Mouse (Mus musculus): ENCODE data around the gene Aurkaip1.

Aurkaip1 gene

DNA sequence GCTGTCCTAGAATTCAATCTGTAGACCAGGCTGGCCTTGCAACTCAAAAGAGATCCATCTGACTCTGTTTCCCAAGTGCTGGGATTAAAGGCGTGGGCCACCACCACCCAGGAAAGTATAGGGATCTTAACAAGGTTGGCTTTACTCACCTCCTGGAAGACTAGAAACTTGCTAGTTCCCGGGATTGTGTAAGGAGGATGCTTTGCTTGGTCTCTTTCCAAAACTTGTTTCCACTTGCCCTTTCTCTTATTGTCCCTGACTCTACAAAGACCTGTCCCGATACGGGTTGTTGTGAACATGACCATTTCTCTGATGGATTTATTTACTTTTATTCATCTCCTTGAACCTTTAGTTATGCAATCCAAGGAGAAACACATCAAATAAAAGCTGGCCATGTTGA is 1.2 kb upstream of the Aurkaip1 start:
- in situ Hi-C loops (cut with MseI, MboI) = no loop called here

DNA sequence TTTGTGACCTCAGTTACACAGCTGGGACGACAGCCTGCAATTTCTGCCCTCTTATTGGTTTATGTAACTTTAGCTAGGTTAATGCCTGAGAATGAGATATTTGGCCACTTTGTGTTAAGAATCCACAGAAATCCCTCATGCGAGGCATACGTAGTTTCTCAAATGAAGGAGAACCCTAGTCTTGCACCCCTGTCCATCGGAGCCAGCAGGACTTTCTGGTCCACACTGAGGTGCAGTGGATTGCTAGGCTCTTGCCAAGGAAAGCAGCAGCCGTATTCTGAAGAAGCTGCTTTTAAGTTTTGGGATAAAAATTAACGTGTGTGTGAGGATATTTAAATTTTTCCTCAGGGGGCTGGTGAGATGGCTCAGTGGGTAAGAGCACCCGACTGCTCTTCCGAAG is 476 bp upstream of the Aurkaip1 start:
- in situ Hi-C loops (cut with MseI, MboI) = no loop called here

DNA sequence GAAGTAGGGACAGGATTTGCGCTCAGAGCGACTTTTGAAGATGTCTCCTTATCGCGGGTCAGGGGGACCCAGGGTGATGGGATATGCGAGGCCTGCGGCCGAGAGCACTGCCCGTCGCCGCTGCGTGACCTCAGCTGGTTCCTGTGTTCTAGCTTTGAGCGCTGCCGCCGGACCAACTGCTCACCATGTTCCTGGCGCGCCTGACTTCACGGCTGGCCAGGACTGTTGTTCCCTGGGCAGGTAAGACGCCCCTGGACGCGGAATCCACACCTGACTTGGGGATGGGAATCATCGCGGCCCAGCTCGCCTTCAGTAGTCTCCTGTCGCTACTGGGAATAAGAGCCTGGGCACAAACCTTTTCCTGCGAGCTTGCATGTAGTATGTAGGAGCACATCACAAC is 759 bp downstream of the Aurkaip1 start:
- in situ Hi-C loops (cut with MseI, MboI) = no loop called here

DNA sequence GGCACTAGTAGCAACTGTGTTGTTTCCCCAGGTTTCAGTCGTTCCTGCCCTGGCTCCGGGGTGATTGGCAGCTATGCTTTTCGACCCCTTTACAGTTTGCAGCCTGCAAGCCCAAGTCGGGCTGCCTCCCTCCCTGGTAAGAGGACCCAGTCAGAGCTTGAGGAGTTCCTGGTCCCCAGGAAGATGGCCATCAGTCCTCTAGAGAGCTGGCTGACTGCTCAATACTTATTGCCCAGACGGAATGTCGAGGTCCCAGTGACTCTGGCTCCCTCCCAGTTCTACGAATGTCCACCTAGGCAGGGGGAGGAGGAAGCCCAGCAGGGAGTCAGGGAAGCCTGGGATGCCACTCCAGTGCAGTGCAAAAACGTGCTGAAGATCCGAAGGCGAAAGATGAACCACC is 1.2 kb downstream of the Aurkaip1 start:
- in situ Hi-C loops (cut with MseI, MboI) = no loop called here

DNA sequence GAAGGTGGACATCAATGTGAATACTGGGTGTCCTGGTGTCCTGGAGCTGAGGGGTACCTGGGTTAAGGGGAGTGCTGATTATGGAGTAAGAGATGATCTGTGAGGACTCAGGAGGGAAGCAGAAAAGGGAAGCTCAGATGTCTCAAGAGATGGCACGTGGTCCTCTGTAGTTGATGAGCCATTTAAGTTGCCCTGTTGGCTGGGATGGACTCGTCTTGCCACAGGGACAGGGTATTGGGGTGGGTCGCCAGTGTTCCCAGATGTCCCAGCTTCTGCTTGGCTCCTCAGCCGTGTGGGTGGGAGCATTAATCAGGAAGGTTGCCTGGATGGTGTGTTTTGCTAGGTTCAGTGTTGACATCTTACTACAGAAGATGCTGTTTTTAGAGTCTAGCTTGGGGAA is 2.2 kb downstream of the Aurkaip1 start:
- in situ Hi-C loops (cut with MseI, MboI) = no loop called here

DNA sequence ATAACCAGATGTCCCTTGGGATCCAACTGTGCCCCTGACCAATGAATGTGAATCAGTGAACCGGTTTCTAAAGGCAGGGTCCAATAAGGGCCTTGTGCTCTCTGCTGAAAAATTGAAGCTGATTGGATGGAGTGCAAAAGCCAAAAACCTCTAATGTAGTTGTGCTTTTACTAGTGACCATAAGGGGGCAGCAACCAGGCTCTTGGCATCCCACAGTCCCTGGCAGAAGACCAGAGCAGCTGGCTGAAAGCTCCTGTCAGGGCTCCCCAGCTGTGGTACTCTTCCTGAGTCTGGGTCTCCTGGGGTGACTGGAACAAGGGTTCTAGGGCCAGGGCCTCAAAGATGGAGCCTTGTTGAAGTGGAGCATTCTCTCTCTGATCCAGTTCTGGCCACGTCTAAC is 2.8 kb downstream of the Aurkaip1 start:
- in situ Hi-C loops (cut with MseI, MboI) = no loop called here

DNA sequence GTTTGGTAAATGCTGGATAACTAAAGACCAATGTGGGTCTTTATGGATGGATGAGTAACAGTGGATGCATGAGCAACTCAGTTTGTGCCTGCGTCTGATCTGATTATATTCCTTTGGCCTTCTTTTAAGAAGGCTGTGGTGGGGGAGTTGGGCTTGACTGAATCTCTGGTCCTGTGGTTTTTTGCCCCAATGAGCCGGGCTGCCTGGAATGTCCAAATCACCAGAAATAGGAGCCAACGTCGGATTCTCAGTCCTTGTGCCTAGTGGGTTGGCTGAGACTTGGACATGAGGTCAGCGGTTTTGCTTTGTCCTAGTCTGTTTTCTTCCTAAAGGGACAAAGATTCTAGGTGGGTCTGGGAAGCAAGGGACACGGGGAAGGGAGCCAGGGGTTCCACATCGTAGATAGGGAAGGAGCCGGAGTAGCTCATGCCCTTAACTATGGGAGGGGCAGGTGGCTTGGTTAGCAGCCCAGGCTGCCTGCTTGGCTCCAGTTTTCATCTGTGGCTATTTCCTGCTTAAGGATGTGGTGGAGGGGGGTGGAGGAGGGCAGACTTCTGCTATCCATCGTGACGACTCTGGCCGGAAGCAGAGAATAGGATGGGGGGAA is 6.4 kb downstream of the Aurkaip1 start:
- in situ Hi-C loops (cut with MseI, MboI) = no loop called here

DNA sequence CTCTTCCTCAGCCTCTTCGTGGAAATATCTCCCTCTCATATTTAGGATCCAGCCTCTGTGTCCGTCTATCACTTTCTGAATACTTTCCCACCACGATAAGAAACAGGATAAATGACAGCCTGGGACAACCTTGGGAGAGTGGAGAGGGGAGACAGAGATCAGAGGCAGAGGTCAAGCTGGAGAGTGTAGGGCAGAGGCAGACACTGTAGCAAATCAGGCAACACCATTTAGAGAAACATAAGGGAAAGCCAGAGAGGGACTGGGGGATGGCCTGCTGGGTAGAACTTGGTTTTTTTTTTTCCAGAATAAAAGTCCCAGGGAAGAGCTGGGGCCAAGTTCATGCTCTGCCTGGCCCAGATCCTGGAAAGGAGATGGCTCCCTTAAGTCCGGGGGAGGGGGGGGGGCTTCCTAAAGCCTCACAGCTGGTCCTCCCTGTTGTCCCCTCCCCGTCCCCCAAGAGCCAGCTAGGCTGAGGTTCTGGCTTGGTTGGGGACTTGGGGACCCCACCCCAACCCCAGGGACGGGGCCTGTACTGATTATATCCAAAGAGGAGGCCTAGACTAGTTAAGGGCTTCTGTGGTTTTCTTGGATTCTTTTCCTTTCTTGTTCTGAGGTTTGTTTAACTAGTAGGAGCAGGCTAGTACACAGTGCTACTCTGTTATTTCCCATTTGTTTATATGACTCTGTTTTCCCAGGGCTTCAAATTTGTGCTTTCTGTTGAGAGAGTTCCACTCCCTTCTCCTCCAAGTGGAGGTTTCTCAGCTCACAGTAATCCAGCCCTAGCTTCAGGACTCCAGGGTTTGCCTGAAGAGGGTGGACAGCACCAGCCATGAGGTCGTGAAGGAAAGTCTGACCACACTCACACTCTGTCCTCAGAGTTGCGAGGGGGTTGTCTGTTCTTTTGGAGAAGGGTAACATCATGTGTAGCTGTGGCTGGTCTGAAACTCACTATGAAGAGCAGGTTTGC is 7.4 kb downstream of the Aurkaip1 start:
- in situ Hi-C loops (cut with MseI, MboI) = no loop called here

DNA sequence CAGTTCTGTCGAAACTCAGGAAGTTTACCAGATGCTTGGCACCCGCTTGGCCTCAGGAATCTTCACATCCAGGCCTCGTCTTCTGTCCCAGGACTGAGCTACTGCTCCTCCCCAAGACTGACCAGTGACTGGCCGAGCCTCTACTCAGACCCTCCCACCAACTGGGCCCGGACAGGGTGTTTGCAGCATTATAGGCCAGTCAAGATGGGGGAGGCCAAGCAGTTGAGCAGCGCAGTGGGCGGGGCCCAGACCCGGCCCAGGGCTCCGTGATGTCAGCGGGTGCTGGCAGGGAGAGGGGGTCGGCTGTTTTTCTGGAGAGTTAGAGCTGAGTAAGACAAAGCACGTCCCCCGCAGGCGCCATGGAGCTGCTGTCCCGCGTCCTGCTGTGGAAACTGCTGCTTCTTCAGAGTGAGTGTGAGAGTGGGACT is 8.4 kb downstream of the Aurkaip1 start, which contains the start of gene Mxra8:
TSS of gene Mxra8 (plus strand) at position 198 of the 428 bp plus-strand sequence.
- in situ Hi-C loops (cut with MseI, MboI) = no loop called here

DNA sequence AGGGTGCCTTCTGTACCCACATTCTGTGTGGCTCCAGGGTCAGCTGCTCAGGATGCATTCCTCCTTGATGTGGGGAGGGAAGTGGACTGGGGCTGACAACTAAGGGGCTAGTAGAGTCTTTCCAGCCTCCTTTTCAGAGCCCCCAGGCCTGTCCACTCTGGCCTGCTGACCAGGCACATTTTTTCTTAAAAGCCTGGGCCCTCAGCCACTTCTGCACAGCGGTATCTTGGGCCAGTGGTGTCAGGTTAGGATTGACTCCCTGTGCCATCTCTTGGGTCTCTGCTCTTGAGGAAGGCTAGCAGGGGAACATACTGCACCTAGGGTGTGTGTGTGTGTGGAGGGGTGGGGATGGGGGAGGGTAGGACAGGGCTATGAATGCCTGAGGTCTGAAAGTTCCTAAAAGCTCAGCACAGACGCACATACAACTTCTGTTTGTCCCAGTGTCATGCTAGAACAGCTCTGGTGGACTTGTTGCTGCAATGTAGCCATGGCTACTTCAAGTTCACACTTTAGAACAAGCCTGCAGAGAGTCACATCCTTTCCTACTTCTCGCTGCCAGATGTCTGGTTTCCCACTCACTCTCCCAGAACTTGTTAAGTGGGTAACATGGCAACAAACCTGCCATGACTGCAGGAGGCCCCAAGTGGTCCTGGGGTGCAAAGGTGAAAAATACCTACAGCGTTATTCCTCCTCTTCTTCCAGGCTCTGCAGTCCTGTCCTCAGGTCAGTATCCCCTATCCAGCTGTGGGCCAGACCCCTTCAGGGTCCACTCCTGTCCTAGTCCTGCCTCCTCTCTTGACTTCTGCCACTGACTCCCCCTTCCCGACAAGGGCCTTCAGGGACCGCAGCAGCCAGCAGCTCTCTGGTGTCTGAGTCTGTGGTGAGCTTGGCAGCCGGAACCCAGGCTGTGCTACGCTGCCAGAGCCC is 9.3 kb downstream of the Aurkaip1 start:
- in situ Hi-C loops (cut with MseI, MboI) = no loop called here

DNA sequence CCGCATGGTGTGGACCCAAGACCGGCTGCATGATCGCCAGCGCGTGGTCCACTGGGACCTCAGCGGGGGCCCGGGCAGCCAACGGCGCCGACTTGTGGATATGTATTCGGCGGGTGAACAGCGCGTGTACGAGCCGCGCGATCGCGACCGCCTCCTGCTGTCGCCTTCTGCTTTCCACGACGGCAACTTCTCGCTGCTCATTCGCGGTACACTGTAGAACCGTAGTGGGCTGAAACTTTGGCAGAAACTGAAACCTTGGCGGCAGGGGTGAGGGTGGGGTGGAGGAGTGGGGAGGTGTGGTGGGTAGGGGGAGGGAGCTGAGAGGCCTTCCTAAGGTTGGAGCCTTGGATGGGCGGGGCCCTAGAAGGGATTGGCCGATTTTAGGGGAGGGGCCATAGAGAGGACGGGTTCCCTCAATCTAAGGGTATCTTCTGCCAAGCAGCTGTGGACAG is 10.0 kb downstream of the Aurkaip1 start:
- in situ Hi-C loops (cut with MseI, MboI) = no loop called here

DNA sequence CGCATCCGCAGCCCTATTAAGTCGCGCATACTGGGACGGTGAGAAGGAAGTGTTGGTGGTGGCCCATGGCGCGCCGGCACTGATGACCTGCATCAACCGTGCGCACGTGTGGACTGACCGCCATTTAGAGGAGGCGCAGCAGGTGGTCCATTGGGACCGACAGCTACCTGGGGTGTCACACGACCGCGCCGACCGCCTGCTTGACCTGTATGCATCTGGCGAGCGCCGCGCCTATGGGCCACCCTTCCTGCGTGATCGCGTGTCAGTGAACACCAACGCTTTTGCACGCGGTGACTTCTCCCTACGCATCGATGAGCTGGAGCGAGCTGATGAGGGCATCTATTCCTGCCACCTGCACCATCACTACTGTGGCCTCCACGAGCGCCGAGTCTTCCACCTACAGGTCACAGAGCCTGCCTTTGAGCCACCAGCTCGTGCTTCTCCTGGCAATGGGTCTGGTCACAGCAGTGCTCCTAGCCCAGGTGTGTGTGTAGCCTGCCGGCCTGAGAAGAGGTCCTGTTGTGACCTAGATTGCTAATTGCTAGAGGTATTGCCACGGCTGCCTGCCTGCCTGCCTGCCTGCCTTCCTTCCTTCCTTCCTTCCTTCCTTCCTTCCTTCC is 10.7 kb downstream of the Aurkaip1 start:
- in situ Hi-C loops (cut with MseI, MboI) = no loop called here

DNA sequence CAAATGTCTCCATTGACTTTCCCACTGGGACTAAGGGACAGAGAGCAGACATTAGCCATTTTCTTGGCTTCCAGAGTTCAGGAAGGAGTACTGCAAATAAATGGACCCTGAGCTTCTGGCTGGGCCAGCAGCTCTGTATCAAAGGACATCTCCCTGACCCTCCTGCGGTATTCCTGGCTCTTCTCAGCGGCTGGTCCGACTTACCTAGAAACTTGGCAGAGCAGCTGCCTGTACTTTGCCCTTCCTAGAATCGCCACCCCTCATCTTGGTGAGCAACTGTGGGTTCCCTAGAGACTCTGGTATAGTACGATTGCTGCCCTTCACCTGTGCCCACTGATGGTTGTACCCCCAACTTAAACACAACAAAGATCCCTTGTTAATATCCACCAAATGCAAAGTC is 12.2 kb downstream of the Aurkaip1 start:
- in situ Hi-C loops (cut with MseI, MboI) = no loop called here

DNA sequence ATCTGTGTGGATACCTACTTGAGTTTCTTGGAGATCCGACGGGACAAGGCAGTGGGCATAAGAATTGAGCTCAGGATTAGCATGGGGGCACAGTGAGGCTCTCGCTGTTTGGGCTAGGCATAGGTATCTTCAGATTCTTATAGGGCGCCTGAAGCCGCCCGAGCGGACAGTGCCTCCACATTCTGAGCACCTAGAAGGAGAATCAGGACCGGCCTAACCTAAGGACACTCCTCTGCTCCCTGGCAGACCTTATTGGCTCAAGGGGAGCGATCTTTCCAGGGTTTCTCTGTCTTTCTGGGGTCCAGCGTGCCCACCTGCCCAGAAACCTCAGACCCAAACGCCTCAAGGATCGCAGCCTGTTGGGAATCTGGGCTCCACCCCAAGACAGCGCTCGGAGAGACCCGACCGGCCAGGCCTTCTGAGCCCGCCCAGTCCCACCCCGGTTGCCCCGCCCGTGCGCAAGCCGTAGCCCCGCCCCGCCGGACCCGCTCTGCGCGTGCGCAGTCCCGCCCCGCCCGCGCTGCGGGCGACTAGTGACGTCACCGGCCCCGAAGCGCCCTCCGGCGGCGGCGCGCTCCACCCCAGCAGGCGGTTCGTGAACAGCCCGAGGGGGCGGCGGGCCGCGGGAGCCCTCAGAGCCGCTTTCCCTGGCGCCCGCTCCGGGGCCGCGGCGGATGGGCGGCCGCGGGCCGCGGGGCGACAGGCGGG is 16.0 kb downstream of the Aurkaip1 start, which contains the start of gene Dvl1:
TSS of gene Dvl1 (plus strand) at position 532 of the 708 bp plus-strand sequence.
- in situ Hi-C loops (cut with MseI, MboI) = no loop called here

DNA sequence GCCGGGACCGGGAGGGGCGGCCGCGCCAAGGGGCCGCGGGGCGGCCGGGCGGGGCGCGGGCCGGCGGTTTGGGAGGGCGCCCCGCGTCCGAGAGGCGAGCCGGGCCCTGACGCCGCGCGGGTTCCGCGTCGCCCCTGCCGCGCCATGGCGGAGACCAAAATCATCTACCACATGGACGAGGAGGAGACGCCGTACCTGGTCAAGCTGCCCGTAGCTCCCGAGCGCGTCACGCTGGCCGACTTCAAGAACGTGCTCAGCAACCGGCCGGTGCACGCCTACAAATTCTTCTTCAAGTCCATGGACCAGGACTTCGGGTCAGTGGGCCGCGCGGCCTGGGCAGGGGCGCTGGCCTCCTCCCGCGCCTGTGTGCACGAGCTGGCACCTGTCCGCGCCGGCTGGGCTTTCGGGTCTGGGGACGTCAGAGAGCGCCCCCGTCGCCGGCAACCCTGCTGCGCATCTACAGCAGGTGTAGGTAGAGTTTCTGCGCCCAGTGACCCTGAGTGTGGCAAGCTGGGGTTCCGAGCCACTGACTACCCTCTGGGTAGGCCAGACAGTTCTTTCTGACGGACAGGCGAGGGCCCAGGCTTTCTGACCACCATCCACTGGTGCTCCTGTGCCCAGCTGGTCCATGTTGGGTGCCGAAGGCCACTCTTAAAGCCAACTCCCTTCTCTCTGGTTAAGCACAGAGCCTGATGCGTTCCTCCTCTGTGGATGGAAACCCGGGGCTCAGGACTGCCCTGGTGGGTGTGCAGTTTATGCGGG is 16.7 kb downstream of the Aurkaip1 start:
- in situ Hi-C loops (cut with MseI, MboI) = no loop called here

DNA sequence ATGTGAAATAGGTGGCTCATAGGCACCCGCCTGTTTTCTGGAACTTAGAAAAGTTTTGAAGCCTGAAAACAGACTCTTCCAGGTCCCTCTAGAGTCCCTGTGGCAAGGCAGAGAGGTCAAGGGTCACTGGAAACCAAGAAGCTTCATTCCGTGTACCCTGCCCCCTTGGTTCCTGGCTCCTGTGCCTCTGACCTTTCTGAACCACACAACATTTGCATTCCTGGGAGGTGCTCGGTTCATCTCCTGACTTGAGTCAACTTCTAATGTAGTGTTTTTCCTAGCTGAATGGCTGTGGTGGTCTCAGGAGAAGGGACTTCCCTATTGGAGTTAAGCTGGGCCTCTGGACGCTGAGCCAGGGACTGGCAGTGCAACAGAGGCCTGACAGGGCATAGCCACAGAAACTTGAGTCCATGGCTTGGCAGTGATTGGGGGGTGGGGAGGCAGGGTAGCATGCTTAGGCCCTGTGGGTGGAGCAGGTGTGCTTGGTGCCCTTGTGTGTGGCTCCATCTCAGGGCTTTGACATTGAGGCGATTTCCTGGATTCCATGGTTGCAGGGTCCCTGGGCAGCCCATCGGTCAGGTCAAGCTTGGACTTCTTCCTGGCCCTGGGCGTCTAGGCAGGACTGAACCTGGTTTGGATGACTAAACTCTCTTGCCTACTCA is 17.5 kb downstream of the Aurkaip1 start:
- in situ Hi-C loops (cut with MseI, MboI) = no loop called here

DNA sequence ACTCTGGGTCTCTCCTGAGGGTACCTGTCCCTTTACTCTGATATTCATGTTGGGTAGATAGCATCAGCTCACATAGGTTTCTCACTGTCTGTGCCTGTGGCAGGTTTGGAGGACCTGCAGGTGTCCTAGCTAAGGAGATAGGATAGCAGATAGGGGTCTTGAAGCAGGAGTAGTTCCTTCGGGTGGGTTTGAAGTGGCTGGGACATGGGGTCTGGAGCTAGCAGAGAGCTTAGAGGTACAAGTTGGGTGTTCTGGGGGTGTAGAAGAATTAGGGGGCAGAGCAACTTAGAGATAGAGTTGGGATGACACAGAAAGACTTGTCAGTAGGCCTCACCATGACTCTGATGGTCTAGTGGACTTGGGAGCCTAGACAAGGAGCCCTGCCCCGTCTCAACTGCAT is 18.3 kb downstream of the Aurkaip1 start:
- in situ Hi-C loops (cut with MseI, MboI) = no loop called here

DNA sequence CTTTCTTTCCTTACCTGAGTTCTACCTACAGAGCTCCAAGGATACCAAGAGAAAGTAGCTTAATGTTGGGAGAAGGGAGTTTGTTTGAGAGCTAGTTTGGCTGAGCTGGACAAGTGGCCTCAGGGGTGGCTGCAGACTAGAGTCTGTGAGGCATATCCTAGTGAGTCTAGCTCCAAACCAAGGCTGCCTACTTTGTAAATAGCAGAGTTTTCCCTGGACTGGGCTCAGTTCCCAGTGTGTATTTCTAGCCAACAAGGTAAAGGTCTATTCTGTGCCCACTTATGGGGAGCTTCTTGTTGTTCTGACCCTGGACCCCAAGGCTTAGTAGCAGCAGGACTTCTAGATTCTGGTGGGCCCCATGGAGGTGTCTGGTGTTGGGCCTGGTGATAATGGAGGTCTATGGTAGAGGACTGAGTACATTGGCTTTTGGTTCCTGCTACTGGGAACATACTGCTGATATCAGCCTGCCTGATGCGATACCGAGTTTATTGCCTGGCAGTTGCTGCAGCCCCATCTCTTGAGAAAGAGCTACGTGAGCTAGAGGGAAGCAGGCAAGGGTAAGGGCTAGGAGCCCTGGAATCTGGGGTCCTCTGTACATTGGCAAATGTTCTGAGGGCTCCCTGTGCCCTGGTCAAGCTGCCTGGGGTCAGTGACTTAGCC is 18.9 kb downstream of the Aurkaip1 start:
- in situ Hi-C loops (cut with MseI, MboI) = no loop called here

DNA sequence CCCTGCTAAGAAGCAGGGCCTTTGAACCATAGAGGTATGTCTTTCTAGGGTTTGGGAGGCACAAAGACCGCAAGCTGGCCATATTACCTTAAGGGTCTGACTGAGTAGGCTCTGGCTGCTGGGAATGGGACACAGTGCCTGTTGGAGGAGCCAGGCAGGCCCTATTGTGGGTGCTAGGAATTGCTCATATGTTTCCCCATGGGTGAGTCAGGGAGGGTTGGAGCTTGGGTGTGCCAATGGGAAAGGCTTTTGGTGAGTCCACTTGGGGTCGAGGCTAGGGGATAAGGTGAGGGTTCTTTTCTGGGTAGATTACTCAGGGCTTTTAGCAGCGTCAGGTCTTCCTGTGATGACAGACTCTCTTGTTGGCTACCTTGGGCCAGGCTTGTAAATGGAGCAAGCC is 20.3 kb downstream of the Aurkaip1 start:
- in situ Hi-C loops (cut with MseI, MboI) = no loop called here

Measured in mouse trophoblast stem cell (cell line).